Mouse (Mus musculus) heart, embryonic 14.5 days (tissue): ENCODE data around the gene Fads3. TPM values are rescaled to one million over a fixed set of nuclear protein-coding genes. Genes with fewer than 3 reads are reported as not detected.

ENCODE experiments used
- ATAC-seq: fragments of 200-750 bp; cut with Nextera tagmentation; 2 replicates; pipeline ENCODE4 v1.8.0; 2017; ENCODE audit warnings: low read depth, moderate TSS enrichment; ENCODE audit not compliant: insufficient number of reproducible peaks, insufficient read depth, low FRiP score
- H3K27ac ChIP-seq, 2 experiments: fragments of 200-500 bp in 1 of 2; fragments of 300-500 bp in 1 of 2; sonication (generic) in 1 of 2; replicated peaks in 1 of 2; 2 replicates each; pipeline ENCODE4 v1.5.1; 2012 to 2014; ENCODE audit warnings: low read depth in 2 of 2, low read length in 2 of 2, control low read depth in 1 of 2, mild to moderate bottlenecking in 1 of 2, mixed read lengths in 1 of 2; ENCODE audit not compliant: control insufficient read depth in 1 of 2, insufficient read depth in 1 of 2
- H3K27me3 ChIP-seq: fragments of 300-500 bp; sonication (generic); 2 replicates; pipeline ENCODE4 v1.6.1; 2014; ENCODE audit warnings: mild to moderate bottlenecking, low read length, control low read depth; ENCODE audit not compliant: control insufficient read depth, insufficient read depth
- H3K36me3 ChIP-seq: fragments of 300-500 bp; sonication (generic); 2 replicates; pipeline ENCODE4 v1.6.1; 2014; ENCODE audit warnings: mild to moderate bottlenecking, control low read depth, low read length, mixed read lengths; ENCODE audit not compliant: control insufficient read depth, insufficient read depth
- H3K4me1 ChIP-seq, 2 experiments: fragments of 200-500 bp in 1 of 2; fragments of 300-500 bp in 1 of 2; sonication (generic) in 1 of 2; 2 replicates each; pipeline ENCODE4 v1.6.1; 2012 to 2014; ENCODE audit warnings: low read length in 2 of 2, control low read depth in 1 of 2, mixed read lengths in 1 of 2; ENCODE audit not compliant: control insufficient read depth in 2 of 2, insufficient read depth in 2 of 2
- H3K4me2 ChIP-seq: fragments of 300-500 bp; sonication (generic); 2 replicates; pipeline ENCODE4 v1.6.1; 2014; ENCODE audit warnings: mild to moderate bottlenecking, low read length
- H3K4me3 ChIP-seq, 2 experiments: fragments of 200-500 bp in 1 of 2; fragments of 300-500 bp in 1 of 2; sonication (generic) in 1 of 2; 2 replicates each; pipeline ENCODE4 v1.5.1; 2012 to 2014; ENCODE audit warnings: low read length in 2 of 2, mild to moderate bottlenecking in 2 of 2, control low read depth in 1 of 2, low read depth in 1 of 2, moderate library complexity in 1 of 2; ENCODE audit not compliant: control insufficient read depth in 1 of 2, insufficient read depth in 1 of 2
- H3K9ac ChIP-seq: fragments of 300-500 bp; sonication (generic); 2 replicates; pipeline ENCODE4 v1.6.1; 2014; ENCODE audit warnings: mild to moderate bottlenecking, low read length
- H3K9me3 ChIP-seq: fragments of 300-500 bp; sonication (generic); 2 replicates; pipeline ENCODE4 v1.6.1; 2016; ENCODE audit warnings: low read length, control low read depth; ENCODE audit not compliant: control insufficient read depth
- WGBS: fragments of 180-500 bp; shearing (Covaris S2); extraction: QIAGEN DNeasy Blood & Tissue Kit; methylation state at CpG from one replicate; pipeline ENCODE4 v1.1.7; 2014; 5-methylcytosine and 5-hydroxymethylcytosine counted together
- polyA plus RNA-seq: library from polyadenylated mRNA; unstranded; fragments of >200 nt; fragmentation: Nextera tagmentation; extraction: Ambion mirVana; gene quantifications from 2 replicates; pipeline ENCODE4 v1.2.1, GENCODE M21; 2014

Gene Fads3
- polyA plus RNA-seq, 1 experiment from 2014 or later = 32.5 TPM

DNA sequence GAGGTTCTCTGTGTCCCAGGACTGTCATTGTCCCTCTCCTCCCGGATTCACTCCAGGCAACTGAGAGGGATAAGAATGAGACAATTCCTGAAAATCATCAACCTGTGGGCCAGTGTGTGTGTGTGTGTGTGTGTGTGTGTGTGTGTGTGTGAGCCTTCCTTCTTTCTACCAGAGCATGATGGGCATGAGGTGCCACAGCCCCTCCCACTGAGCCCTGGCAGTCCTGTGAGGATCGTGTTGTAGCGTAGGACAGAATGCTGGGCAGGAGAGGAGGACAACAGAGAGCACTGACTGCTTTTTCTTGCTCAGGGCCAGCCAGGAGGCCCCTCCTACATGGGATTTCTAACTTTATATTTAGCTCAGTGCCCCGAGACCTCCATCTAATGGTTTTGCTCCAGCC, 1.4 kb downstream of the Fads3 start:
- Histone ChIP-seq H3K36me3 (peaks cover 16% of the 10 kb centered on the region), H3K4me2 (peak overlapping the region; percentile 87), H3K4me3 (peak overlapping the region; percentile 57 to 82), H3K9me3 (no peaks in the 10 kb centered on the region), H3K27ac (peak overlapping the region; percentile 97), H3K9ac (peak overlapping the region; percentile 83), H3K27me3 (no peaks in the 10 kb centered on the region), H3K4me1 (peaks cover 52 to 83% of the 10 kb centered on the region in 2 experiments)
- no peak for ATAC-seq
- 41% methylated on average over 4 of the region's 4 CpGs for WGBS

- peak overlapping the region; percentile 97 for H3K27ac ChIP-seq
- peak overlapping the region; percentile 57 to 82; a peak in 2 of 4 replicates for H3K4me3 ChIP-seq
- peak; percentile 17; the same call in 1 of the 2 replicates for ATAC-seq
These were observed 2.3 kb downstream of the Fads3 start for GRCm38 (mm10) chr19:10043643-10044042.

GRCm38 (mm10) chr19:10045707-10046106, 4.3 kb downstream of the Fads3 start:
- H3K27me3 ChIP-seq = no peaks in the 10 kb centered on the region
- 45% methylated on average over 2 of the region's 2 CpGs for whole genome bisulfite sequencing
- no peaks in the 10 kb centered on the region for H3K9me3 ChIP-seq
- no peak for ATAC-seq
- peak overlapping the region; percentile 17; the same call in 1 of the 2 replicates for H3K4me2 ChIP-seq
- peaks cover 39 to 80% of the 10 kb centered on the region in 2 experiments for H3K4me1 ChIP-seq
- H3K36me3 ChIP-seq = peaks cover 16% of the 10 kb centered on the region
- 0 out of 2 replicates have a peak overlapping the region, but pooled peaks have one; percentile 5 for H3K9ac ChIP-seq
- H3K27ac ChIP-seq = peak overlapping the region in 1 of 2 experiments; percentile 64; a peak in 1 of 4 replicates
- no peak overlapping the region for H3K4me3 ChIP-seq

More at GRCm38 (mm10) chr19:10043643-10044042, 2.3 kb downstream of the Fads3 start:
- H3K4me2 ChIP-seq = peak overlapping the region; percentile 87
- H3K9me3 ChIP-seq = no peaks in the 10 kb centered on the region
- H3K4me1 ChIP-seq = peaks cover 49 to 75% of the 10 kb centered on the region in 2 experiments
- peaks cover 16% of the 10 kb centered on the region for H3K36me3 ChIP-seq
- peak overlapping the region; percentile 83; the same call in 1 of the 2 replicates for H3K9ac ChIP-seq
- no peaks in the 10 kb centered on the region for H3K27me3 ChIP-seq

DNA sequence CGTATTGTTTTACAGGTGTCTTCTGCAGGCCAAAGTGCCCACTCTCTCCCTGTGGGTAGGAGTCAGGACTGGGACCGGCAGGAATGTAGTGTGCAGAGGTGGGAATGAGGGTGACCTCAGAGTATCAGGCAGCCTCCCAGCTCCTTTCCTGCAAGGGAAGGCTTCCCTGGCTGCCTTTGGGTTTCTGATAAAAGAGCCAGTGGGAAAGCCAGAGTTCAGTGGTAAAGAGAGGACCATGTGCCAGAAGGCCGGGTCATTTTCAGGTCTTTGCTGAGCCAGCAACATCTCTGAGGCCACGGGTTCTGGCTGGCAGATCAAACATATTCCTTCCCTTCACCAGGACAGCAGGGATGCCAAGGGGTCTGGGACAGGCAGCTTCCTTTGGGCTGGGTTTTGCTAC, 5.0 kb downstream of the Fads3 start:
- H3K4me1 ChIP-seq = peaks cover 35 to 75% of the 10 kb centered on the region in 2 experiments

DNA sequence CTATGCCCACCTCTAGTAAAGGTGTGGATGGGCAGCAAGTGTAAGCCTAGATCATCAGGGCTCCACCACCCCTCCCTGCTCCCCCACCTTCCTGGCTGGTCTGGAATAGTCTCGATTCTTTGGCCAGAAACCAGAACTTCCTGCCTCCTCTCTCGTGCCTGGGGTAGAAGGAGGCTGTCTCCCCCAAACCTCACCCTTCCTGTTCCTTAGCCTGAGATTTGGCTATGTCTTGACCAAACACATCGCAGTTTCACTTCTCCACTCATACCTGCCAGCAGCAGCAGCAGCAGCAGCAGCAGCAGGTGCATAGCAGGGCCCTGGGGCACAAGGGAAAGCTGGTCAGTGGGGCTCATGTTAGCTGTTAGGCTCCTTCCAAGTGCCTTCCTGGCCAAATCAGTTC, 5.6 kb downstream of the Fads3 start:
- H3K36me3 ChIP-seq = peaks cover 21% of the 10 kb centered on the region
- WGBS = 37% methylated on average over 3 of the region's 3 CpGs
- peak overlapping the region; percentile 13; the same call in 1 of the 2 replicates for H3K4me2 ChIP-seq
- ATAC-seq = no peak
- H3K27me3 ChIP-seq = no peaks in the 10 kb centered on the region
- no peak overlapping the region for H3K4me3 ChIP-seq
- peaks cover 35 to 74% of the 10 kb centered on the region in 2 experiments for H3K4me1 ChIP-seq
- H3K27ac ChIP-seq = peak overlapping the region; percentile 44 to 64; a peak in 2 of 4 replicates
- H3K9me3 ChIP-seq = no peaks in the 10 kb centered on the region
- peak overlapping the region; percentile 40; the same call in 1 of the 2 replicates for H3K9ac ChIP-seq

More for the DNA sequence above, 5.0 kb downstream of the Fads3 start:
- H3K4me2 ChIP-seq = peak overlapping the region; percentile 17; the same call in 1 of the 2 replicates
- peak overlapping the region; percentile 44 to 64 for H3K27ac ChIP-seq
- WGBS = 18% methylated on average over 4 of the region's 4 CpGs
- H3K27me3 ChIP-seq = no peaks in the 10 kb centered on the region
- H3K4me3 ChIP-seq = no peak overlapping the region
- peak overlapping the region; percentile 5; the same call in 1 of the 2 replicates for H3K9ac ChIP-seq
- no peaks in the 10 kb centered on the region for H3K9me3 ChIP-seq
- H3K36me3 ChIP-seq = peaks cover 19% of the 10 kb centered on the region
- no peak; the same call in 1 of the 2 replicates for ATAC-seq

GRCm38 (mm10) chr19:10049533-10049932, 8.2 kb downstream of the Fads3 start:
- Histone ChIP-seq H3K27me3 (no peaks in the 10 kb centered on the region), H3K4me3 (no peak overlapping the region), H3K9me3 (no peaks in the 10 kb centered on the region), H3K36me3 (peaks cover 40% of the 10 kb centered on the region), H3K4me2 (no peak overlapping the region), H3K9ac (peak overlapping the region; percentile 14; the same call in 1 of the 2 replicates), H3K4me1 (peaks cover 20 to 49% of the 10 kb centered on the region in 2 experiments), H3K27ac (no peak overlapping the region)
- no peak for ATAC-seq

DNA sequence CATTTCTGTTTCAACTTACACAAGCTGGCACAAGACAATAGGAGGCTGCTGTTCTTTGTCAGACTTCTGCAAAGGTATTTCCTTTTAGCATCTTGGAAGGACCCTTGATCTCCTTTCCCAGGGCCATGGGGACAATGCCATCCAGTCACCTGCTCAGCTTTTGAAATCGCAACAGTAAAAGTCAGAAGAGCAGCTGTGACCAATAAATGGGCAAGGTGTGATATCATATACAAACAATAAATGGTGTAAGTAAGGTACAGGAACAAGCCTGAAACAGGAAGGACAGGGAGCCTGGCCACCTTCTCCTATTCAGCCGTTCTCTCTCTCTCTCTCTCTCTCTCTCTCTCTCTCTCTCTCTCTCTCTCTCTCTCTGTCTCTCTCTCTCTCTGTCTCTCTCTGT, 9.1 kb downstream of the Fads3 start:
- 81% methylated on average over 1 of the region's 2 CpGs for WGBS
- no peak overlapping the region for H3K4me2 ChIP-seq
- H3K9ac ChIP-seq = no peak overlapping the region
- H3K27me3 ChIP-seq = no peaks in the 10 kb centered on the region
- no peak for ATAC-seq
- H3K9me3 ChIP-seq = no peaks in the 10 kb centered on the region
- H3K4me1 ChIP-seq = peaks cover 20 to 40% of the 10 kb centered on the region in 2 experiments
- peaks cover 40% of the 10 kb centered on the region for H3K36me3 ChIP-seq
- H3K4me3 ChIP-seq = no peak overlapping the region
- H3K27ac ChIP-seq = no peak overlapping the region

DNA sequence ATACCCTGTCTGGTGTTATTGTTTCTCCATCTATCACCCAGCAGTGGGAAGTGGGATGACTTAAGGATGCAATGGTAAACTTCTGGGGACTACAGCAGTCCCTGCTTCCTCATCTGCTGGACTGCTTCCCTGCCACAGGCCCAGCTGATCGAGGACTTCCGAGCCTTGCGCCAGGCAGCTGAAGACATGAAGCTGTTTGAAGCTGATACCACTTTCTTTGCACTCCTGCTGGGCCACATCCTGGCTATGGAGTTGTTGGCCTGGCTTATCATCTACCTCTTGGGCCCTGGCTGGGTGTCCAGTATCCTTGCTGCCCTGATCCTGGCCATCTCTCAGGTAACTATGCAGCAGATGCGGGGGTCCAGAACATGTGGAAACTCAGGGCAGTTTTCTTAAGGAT, 11.3 kb downstream of the Fads3 start:
- no peak overlapping the region for H3K4me3 ChIP-seq
- no peak overlapping the region for H3K27ac ChIP-seq
- peaks cover 3 to 21% of the 10 kb centered on the region in 2 experiments for H3K4me1 ChIP-seq
- WGBS = 83% methylated on average over 4 of the region's 4 CpGs
- no peaks in the 10 kb centered on the region for H3K27me3 ChIP-seq
- peaks cover 62% of the 10 kb centered on the region for H3K36me3 ChIP-seq
- ATAC-seq = no peak
- no peak overlapping the region for H3K9ac ChIP-seq
- no peaks in the 10 kb centered on the region for H3K9me3 ChIP-seq
- no peak overlapping the region for H3K4me2 ChIP-seq
